Mouse (Mus musculus) stomach, postnatal 0 days (tissue): ENCODE measurements around the gene Mef2a. TPM values are rescaled to one million over a fixed set of nuclear protein-coding genes. Genes with fewer than 3 reads are reported as not detected.

Experiments
- ATAC-seq: fragments of 200-750 bp; cut with Nextera tagmentation; 2 replicates; pipeline ENCODE4 v1.8.0; 2017; ENCODE audit not compliant: low FRiP score, low TSS enrichment
- DNase-seq: peaks from one replicate; pipeline ENCODE4 v3.0.0-alpha.2; 2016; ENCODE audit warnings: low spot score
- H3K27ac ChIP-seq: fragments of 300-500 bp; sonication (generic); replicated peaks from 2 replicates; pipeline ENCODE4 v1.5.1; 2014; ENCODE audit warnings: mild to moderate bottlenecking, control low read depth
- H3K27me3 ChIP-seq: fragments of 300-500 bp; sonication (generic); 2 replicates; pipeline ENCODE4 v1.6.1; 2014; ENCODE audit warnings: low read length; ENCODE audit not compliant: control insufficient read depth, insufficient read depth
- H3K36me3 ChIP-seq: fragments of 300-500 bp; sonication (generic); 2 replicates; pipeline ENCODE4 v1.6.1; 2014; ENCODE audit warnings: low read length, mixed read lengths; ENCODE audit not compliant: control insufficient read depth, insufficient read depth
- H3K4me1 ChIP-seq: fragments of 300-500 bp; sonication (generic); replicated peaks from 2 replicates; pipeline ENCODE4 v1.6.1; 2014; ENCODE audit warnings: antibody characterized with exemption; ENCODE audit not compliant: control insufficient read depth, insufficient read depth
- H3K4me2 ChIP-seq: fragments of 300-500 bp; sonication (generic); replicated peaks from 2 replicates; pipeline ENCODE4 v1.6.1; 2014; ENCODE audit warnings: low read depth, mild to moderate bottlenecking, control low read depth, moderate library complexity
- H3K4me3 ChIP-seq: fragments of 300-500 bp; sonication (generic); 2 replicates; pipeline ENCODE4 v1.5.1; 2014; ENCODE audit warnings: low read depth, low read length, control low read depth
- H3K9ac ChIP-seq: fragments of 300-500 bp; sonication (generic); 2 replicates; pipeline ENCODE4 v1.6.1; 2014; ENCODE audit warnings: mild to moderate bottlenecking, low read length, control low read depth, mixed read lengths
- H3K9me3 ChIP-seq: fragments of 300-500 bp; sonication (generic); 2 replicates; pipeline ENCODE4 v1.6.1; 2016; ENCODE audit warnings: low read length; ENCODE audit not compliant: control insufficient read depth
- CTCF ChIP-seq: IDR thresholded peaks from 2 replicates; pipeline ENCODE4 v1.5.1; 2016; ENCODE audit warnings: antibody characterized with exemption, low read depth, mild to moderate bottlenecking, moderate library complexity
- EP300 ChIP-seq: optimal IDR thresholded peaks from 2 replicates; pipeline ENCODE3; 2016; ENCODE audit warnings: antibody characterized with exemption
- WGBS: fragments of 180-500 bp; shearing (Covaris S2); extraction: QIAGEN DNeasy Blood & Tissue Kit; methylation state at CpG from one replicate; pipeline ENCODE4 v1.1.7; 2014; 5-methylcytosine and 5-hydroxymethylcytosine counted together
- polyA plus RNA-seq: library from polyadenylated mRNA; unstranded; fragments of >200 nt; fragmentation: Nextera tagmentation; extraction: Ambion mirVana; gene quantifications from 2 replicates; pipeline ENCODE4 v1.2.1, GENCODE M21; 2015

Mef2a gene
- polyA plus RNA-seq, 1 experiment from 2014 or later = 21.5 TPM

GRCm38 (mm10) chr7:67237752-67238151, 134.9 kb downstream of the Mef2a start:
- no peaks in the 10 kb centered on the region for H3K9me3 ChIP-seq
- no peaks in the 10 kb centered on the region for H3K4me1 ChIP-seq
- H3K4me2 ChIP-seq = no peak overlapping the region
- no peak for DNase-seq
- no peak for TF ChIP-seq EP300
- TF ChIP-seq CTCF = no peak
- H3K9ac ChIP-seq = no peak overlapping the region
- H3K27ac ChIP-seq = no peak overlapping the region
- no peak for ATAC-seq
- no peak overlapping the region for H3K4me3 ChIP-seq
- H3K36me3 ChIP-seq = peaks cover 23% of the 10 kb centered on the region
- H3K27me3 ChIP-seq = no peaks in the 10 kb centered on the region
- 87% methylated on average over 2 of the region's 2 CpGs for WGBS

GRCm38 (mm10) chr7:67236351-67236750, 136.3 kb downstream of the Mef2a start:
- Histone ChIP-seq H3K27me3 (no peaks in the 10 kb centered on the region), H3K9me3 (no peaks in the 10 kb centered on the region), H3K36me3 (peaks cover 23% of the 10 kb centered on the region), H3K4me1 (no peaks in the 10 kb centered on the region), H3K27ac (no peak overlapping the region), H3K4me3 (no peak overlapping the region), H3K9ac (no peak overlapping the region), H3K4me2 (no peak overlapping the region)
- ATAC-seq (no peak), DNase-seq (peak; percentile 7)
- no peak for TF ChIP-seq CTCF
- TF ChIP-seq EP300 = no peak
- WGBS = 76% methylated on average over 2 of the region's 2 CpGs

- H3K27ac ChIP-seq = no peak overlapping the region
- no peaks in the 10 kb centered on the region for H3K9me3 ChIP-seq
- 64% methylated on average over 8 of the region's 8 CpGs for WGBS
- ATAC-seq = no peak
- H3K4me2 ChIP-seq = no peak overlapping the region
- H3K9ac ChIP-seq = no peak overlapping the region
- TF ChIP-seq EP300 (no peak), CTCF (peak; percentile 34; the same call in 1 of the 2 replicates)
- peak; percentile 14 for DNase-seq
- H3K4me1 ChIP-seq = no peaks in the 10 kb centered on the region
- no peak overlapping the region for H3K4me3 ChIP-seq
- H3K27me3 ChIP-seq = no peaks in the 10 kb centered on the region
- peaks cover 23% of the 10 kb centered on the region for H3K36me3 ChIP-seq
These were observed 137.9 kb downstream of the Mef2a start for GRCm38 (mm10) chr7:67234797-67235196.

- no peak overlapping the region for H3K27ac ChIP-seq
- no peak overlapping the region for H3K4me2 ChIP-seq
- ATAC-seq (no peak), DNase-seq (no peak)
- no peaks in the 10 kb centered on the region for H3K27me3 ChIP-seq
- H3K9ac ChIP-seq = no peak overlapping the region
- TF ChIP-seq EP300 (no peak), CTCF (no peak)
- peaks cover 22% of the 10 kb centered on the region for H3K36me3 ChIP-seq
- H3K9me3 ChIP-seq = no peaks in the 10 kb centered on the region
- no peaks in the 10 kb centered on the region for H3K4me1 ChIP-seq
- no peak overlapping the region for H3K4me3 ChIP-seq
- WGBS = 92% methylated on average over 14 of the region's 14 CpGs
These were observed 140.2 kb downstream of the Mef2a start for GRCm38 (mm10) chr7:67232504-67232903.

- 83% methylated on average over 3 of the region's 3 CpGs for WGBS
- Histone ChIP-seq H3K27me3 (no peaks in the 10 kb centered on the region), H3K9me3 (no peaks in the 10 kb centered on the region), H3K36me3 (peaks cover 12% of the 10 kb centered on the region), H3K4me2 (no peak overlapping the region), H3K4me1 (no peaks in the 10 kb centered on the region), H3K4me3 (no peak overlapping the region), H3K27ac (no peak overlapping the region; the same call in 1 of the 2 replicates), H3K9ac (no peak overlapping the region)
- DNase-seq (peak; percentile 11), ATAC-seq (no peak)
- TF ChIP-seq CTCF = no peak
- TF ChIP-seq EP300 = no peak
These were observed 142.0 kb downstream of the Mef2a start for GRCm38 (mm10) chr7:67230640-67231140.

- peak; percentile 15 for DNase-seq
These were observed 142.4 kb downstream of the Mef2a start for GRCm38 (mm10) chr7:67230221-67230620.

More at GRCm38 (mm10) chr7:67230221-67230620, 142.4 kb downstream of the Mef2a start:
- TF ChIP-seq EP300 (no peak), CTCF (no peak)
- H3K9me3 ChIP-seq = no peaks in the 10 kb centered on the region
- H3K4me1 ChIP-seq = no peaks in the 10 kb centered on the region
- no peak for ATAC-seq
- H3K27me3 ChIP-seq = no peaks in the 10 kb centered on the region
- H3K9ac ChIP-seq = no peak overlapping the region
- peaks cover 8% of the 10 kb centered on the region for H3K36me3 ChIP-seq
- no peak overlapping the region for H3K4me3 ChIP-seq
- peak overlapping the region; percentile 40; the same call in 1 of the 2 replicates for H3K27ac ChIP-seq
- WGBS = 78% methylated on average over 3 of the region's 3 CpGs
- no peak overlapping the region for H3K4me2 ChIP-seq
